Mouse (Mus musculus) ES-E14 (cell line): ENCODE data around the gene Ggt7. TPM values are rescaled to one million over a fixed set of nuclear protein-coding genes. Genes with fewer than 3 reads are reported as not detected.

Experiments
- DNase-seq: peaks from one replicate; pipeline ENCODE4 v3.0.0-alpha.2; 2013; ENCODE audit warnings: low read depth, low spot score
- H3K27ac ChIP-seq: 2 replicates; pipeline ENCODE4 v1.5.1; 2012; ENCODE audit warnings: low read depth, mild to moderate bottlenecking, low read length, moderate library complexity, mixed read lengths; ENCODE audit not compliant: poor library complexity, insufficient read depth, severe bottlenecking
- H3K36me3 ChIP-seq: 2 replicates; pipeline ENCODE4 v1.6.1; 2012; ENCODE audit warnings: mild to moderate bottlenecking, low read length, moderate library complexity, mixed read lengths; ENCODE audit not compliant: control insufficient read depth, poor library complexity, insufficient read depth, severe bottlenecking
- H3K4me1 ChIP-seq, 2 experiments: fragments of 150-350 bp in 1 of 2; sonication (generic) in 1 of 2; 2 replicates each; pipeline ENCODE4 v1.6.1; 2012; ENCODE audit warnings: low read length in 2 of 2, mild to moderate bottlenecking in 1 of 2, mixed read lengths in 1 of 2; ENCODE audit not compliant: control insufficient read depth in 2 of 2, insufficient read depth in 2 of 2, poor library complexity in 1 of 2
- H3K4me3 ChIP-seq, 2 experiments: fragments of 150-350 bp in 1 of 2; sonication (generic) in 1 of 2; 2 replicates each; pipeline ENCODE4 v1.5.1; 2012; ENCODE audit warnings: low read length in 2 of 2, low read depth in 1 of 2, mild to moderate bottlenecking in 1 of 2, mixed read lengths in 1 of 2; ENCODE audit not compliant: insufficient read depth in 1 of 2, poor library complexity in 1 of 2, severe bottlenecking in 1 of 2
- H3K9ac ChIP-seq: 2 replicates; pipeline ENCODE4 v1.6.1; 2012; ENCODE audit warnings: low read depth, mild to moderate bottlenecking, low read length, mixed read lengths; ENCODE audit not compliant: poor library complexity, insufficient read depth, severe bottlenecking
- H3K9me3 ChIP-seq: fragments of 150-350 bp; sonication (generic); 2 replicates; pipeline ENCODE4 v1.6.1; 2012; ENCODE audit warnings: low read depth, mild to moderate bottlenecking, low read length; ENCODE audit not compliant: control insufficient read depth, insufficient read depth
- CHD2 ChIP-seq: IDR thresholded peaks from 2 replicates; pipeline ENCODE4 v1.6.1; 2014; ENCODE audit warnings: mild to moderate bottlenecking, low read depth, low read length, inconsistent platforms
- HCFC1 ChIP-seq: IDR thresholded peaks from 2 replicates; pipeline ENCODE4 v1.6.1; 2012; ENCODE audit warnings: low read length, inconsistent platforms, borderline replicate concordance; ENCODE audit not compliant: insufficient read depth
- MAFK ChIP-seq: IDR thresholded peaks from 2 replicates; pipeline ENCODE4 v1.6.1; 2014; ENCODE audit warnings: mild to moderate bottlenecking, low read depth, low read length, inconsistent platforms; ENCODE audit not compliant: insufficient read depth
- ZC3H11A ChIP-seq: IDR thresholded peaks from 2 replicates; pipeline ENCODE4 v1.6.1; 2012; ENCODE audit warnings: low read depth, mild to moderate bottlenecking, inconsistent platforms, low read length, borderline replicate concordance
- ZNF384 ChIP-seq: IDR thresholded peaks from 2 replicates; pipeline ENCODE4 v1.6.1; 2012; ENCODE audit warnings: low read depth, low read length, inconsistent platforms
- in situ Hi-C, 2 experiments: fragments of 600-800 bp; cut with MboI; formaldehyde crosslinking; loops; one replicate each; pipeline ENCODE4 v1.15.1; 2025; ENCODE audit warnings: low sequenced_read_pairs in 2 of 2, inconsistent platforms in 1 of 2; ENCODE audit not compliant: unreplicated experiment in 2 of 2
- total RNA-seq: library from RNA; depleted of rRNA; stranded (reverse); fragments of 300-350 nt; gene quantifications from 2 replicates; pipeline ENCODE4 v1.2.3, GENCODE M21; 2012; rRNA removed

The Ggt7 gene
- total RNA-seq = 3.6 and 5.2 TPM in 2 replicates

DNA sequence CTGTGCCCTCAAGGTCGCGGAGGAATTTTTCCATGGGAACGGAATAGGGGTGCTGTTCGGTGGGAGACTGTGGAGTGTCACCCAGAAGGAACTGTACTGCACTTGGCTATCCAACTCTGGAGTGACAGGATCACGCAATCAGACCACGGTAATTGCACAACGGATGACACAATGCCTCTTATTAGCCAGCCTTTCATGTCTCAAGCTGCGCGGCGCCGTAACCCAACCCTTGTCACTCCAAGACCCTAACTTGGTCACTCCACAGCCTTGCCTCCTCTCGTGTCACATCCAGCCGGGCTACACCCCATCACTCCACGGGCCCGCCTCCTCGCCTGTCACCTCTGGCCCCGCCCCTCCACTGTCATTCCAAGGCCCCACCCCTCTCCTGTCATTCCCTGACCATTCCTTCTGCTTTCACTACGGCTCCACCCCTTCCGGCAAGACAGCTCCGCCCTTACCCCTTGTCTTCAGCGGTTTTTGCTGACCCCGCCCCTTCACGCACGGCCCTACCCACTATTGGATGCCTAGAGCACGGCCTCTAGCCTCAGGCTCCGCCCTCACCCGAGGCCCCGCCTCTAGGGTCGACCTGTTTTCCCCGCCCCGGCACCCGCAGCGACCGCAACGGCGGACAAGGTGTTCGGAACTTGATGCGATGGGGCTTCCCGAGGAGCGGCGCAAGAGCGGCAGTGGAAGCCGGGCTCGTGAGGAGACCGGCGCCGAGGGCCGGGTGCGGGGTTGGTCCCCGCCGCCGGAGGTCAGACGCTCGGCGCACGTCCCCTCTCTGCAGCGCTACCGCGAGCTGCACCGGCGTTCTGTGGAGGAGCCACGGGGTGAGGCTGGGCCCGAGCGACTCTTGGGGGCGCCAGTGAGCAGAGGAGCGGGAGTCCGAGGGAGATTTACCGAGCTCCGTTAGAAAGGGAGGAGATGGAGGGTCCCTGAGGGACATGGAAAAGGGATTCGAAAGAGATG, at the start of gene Ggt7, which contains the start of gene Acss2:
TSS of gene Ggt7 (minus strand) at position 783 of the 969 bp plus-strand sequence.
TSS of gene Acss2 (plus strand) at position 494 of the 969 bp plus-strand sequence.
- TF ChIP-seq CHD2 = no peak
- TF ChIP-seq HCFC1 = peak; percentile 61; the same call in 1 of the 2 replicates
- no peak for TF ChIP-seq ZC3H11A
- TF ChIP-seq ZNF384 = no peak
- TF ChIP-seq MAFK = peak; percentile 77
- no peak within 1 kb of the TSS for H3K27ac ChIP-seq
- in situ Hi-C loops = loop anchor here (5.0 to 10.0 kb wide), 3 partner anchors 97 to 237 kb away; partner anchors contain the start of genes Myh7b (in 1 of the 2) and Procr (in 1 of the 2)

DNA sequence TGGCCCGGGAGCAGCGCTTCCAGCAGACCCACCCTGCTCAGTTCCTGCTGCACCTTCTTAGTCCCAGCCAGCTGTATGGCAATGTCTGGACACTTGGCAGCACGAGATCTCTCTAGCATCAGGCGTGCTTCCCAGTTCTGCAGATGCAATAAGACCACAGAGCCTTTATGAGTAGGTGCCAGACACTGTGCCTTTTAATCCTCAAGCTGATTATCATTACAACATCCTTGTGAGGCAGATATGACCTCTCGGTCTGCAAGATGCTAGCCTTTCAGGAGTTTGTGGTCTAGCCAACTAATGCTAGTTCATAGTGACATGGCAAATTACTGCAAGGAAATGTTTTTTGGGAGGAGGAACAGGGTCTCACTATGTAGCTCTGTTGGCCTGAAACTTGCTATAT, 49.7 kb upstream of the Ggt7 start:
- TF ChIP-seq ZC3H11A = no peak
- TF ChIP-seq CHD2 = no peak
- TF ChIP-seq HCFC1 = no peak
- no peak for TF ChIP-seq MAFK
- TF ChIP-seq ZNF384 = no peak
- H3K4me1 ChIP-seq = peaks cover 4 to 13% of the 10 kb centered on the region in 2 experiments; a peak in 3 of 4 replicates
- DNase-seq = no peak
- peaks cover 11% of the 10 kb centered on the region for H3K36me3 ChIP-seq
- no peaks in the 10 kb centered on the region for H3K9me3 ChIP-seq
- no peak overlapping the region for H3K4me3 ChIP-seq
- H3K9ac ChIP-seq = no peak overlapping the region
- no peak overlapping the region; the same call in 1 of the 2 replicates for H3K27ac ChIP-seq
- in situ Hi-C loops = no loop called here

More for the DNA sequence above, at the start of gene Ggt7, which contains the start of gene Acss2:
- DNase-seq = peak; percentile 99
- H3K4me3 ChIP-seq = peak within 1 kb of the TSS; percentile 84 to 94
- H3K9ac ChIP-seq = peak within 1 kb of the TSS; percentile 73
- no peaks in the 10 kb centered on the region for H3K9me3 ChIP-seq
- H3K36me3 ChIP-seq = no peaks in the 10 kb centered on the region
- peaks cover 1 to 5% of the 10 kb centered on the region in 2 experiments; a peak in 2 of 4 replicates for H3K4me1 ChIP-seq

DNA sequence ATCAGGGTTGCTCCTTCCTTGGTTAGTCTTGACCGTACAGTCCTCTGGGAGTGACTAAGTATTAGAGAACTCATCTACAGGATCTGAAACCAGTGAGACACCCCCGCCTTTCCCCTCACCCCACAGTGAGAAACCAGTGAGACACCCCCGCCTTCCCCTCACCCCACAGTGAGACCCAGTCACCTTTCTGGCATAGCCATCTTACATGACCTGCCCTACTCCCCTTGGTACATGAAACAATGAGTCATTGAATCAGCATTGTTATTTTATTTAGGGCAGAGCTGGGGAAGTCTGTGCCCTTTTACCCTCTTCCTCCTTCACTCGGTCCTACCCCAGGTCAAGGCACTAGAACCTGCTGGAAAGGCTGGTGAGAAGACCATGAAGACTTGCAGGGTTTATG, 44.9 kb upstream of the Ggt7 start:
- no peak for DNase-seq
- Histone ChIP-seq H3K9me3 (no peaks in the 10 kb centered on the region), H3K4me1 (peaks cover 0 to 11% of the 10 kb centered on the region in 2 experiments; a peak in 1 of 4 replicates), H3K27ac (no peak overlapping the region), H3K36me3 (peaks cover 8% of the 10 kb centered on the region; the same call in 1 of the 2 replicates), H3K9ac (no peak overlapping the region), H3K4me3 (no peak overlapping the region)
- in situ Hi-C loops = no loop called here
- TF ChIP-seq HCFC1 = no peak

DNA sequence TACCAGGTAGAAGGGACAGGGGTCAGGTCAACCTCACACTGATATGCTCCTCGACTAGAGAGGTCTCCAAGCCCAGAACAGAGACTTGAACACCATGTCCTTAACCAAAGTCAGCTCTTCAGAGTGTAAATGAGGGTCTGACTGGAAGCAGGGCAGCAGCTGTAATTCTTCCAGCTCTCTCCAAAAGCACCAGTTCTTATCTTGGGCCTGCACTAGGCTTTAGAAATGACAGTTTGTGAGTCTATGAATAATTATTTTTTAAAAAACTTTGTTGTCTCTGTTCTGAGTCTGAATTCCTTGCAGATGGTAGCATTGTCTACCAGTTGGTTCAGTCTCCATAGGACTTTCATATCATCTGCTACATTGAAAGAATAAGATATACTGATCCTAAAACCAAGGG, 44.2 kb upstream of the Ggt7 start:
- H3K4me3 ChIP-seq = no peak overlapping the region
- no peak for TF ChIP-seq MAFK
- TF ChIP-seq HCFC1 = no peak
- no peak for TF ChIP-seq CHD2
- TF ChIP-seq ZNF384 = no peak
- no peak for TF ChIP-seq ZC3H11A
- H3K9ac ChIP-seq = no peak overlapping the region
- DNase-seq = no peak
- no peaks in the 10 kb centered on the region for H3K9me3 ChIP-seq
- in situ Hi-C loops = no loop called here
- peaks cover 0 to 8% of the 10 kb centered on the region in 2 experiments; a peak in 1 of 4 replicates for H3K4me1 ChIP-seq
- no peak overlapping the region for H3K27ac ChIP-seq
- peaks cover 5% of the 10 kb centered on the region; the same call in 1 of the 2 replicates for H3K36me3 ChIP-seq
